Mouse (Mus musculus): ENCODE measurements around the gene Vmn2r82. TPM values are rescaled to one million over a fixed set of nuclear protein-coding genes. Genes with fewer than 3 reads are reported as not detected.
"Not testable (repeated sequence)": the region's sequence is repeated elsewhere in the genome, so short reads cannot be mapped to it uniquely, and the experiment has no call there.

Gene Vmn2r82
- polyA plus RNA-seq (2016; fragmentation: Nextera tagmentation; extraction: Ambion mirVana) = not detected in 2 replicates

DNA sequence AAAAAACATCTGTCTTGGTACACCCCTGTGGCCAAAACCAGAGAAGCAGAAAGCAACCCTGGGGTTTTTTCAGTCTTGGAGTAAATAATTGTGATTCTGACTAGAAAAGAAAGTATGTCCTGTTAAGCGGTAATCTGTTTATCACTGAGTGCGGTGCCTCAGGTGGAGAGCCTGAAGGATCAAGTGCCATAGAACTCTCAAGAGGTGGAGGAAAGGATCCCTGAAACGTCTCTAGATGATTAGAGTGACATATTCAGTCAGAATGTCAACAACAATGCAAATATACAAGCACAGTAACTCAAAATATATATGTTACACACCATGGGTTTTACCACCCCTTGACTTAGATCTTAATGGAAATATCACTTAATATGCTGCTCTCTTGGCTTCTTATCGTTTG is at the start of gene Vmn2r82:
TSS of gene Vmn2r82 (plus strand) at position 301 of the 400 bp plus-strand sequence.
- DNase-seq (ENCODE audit: low spot score); H3K4me3 ChIP-seq; H3K27me3 ChIP-seq (ENCODE audit: low read depth, poor library complexity, severe bottlenecking); H3K27ac ChIP-seq; H3K4me1 ChIP-seq; H3K36me3 ChIP-seq; H3K9me3 ChIP-seq (replicated peaks): not testable (repeated sequence)
- WGBS = 91% methylated on average over 4 of the region's 4 CpGs

DNA sequence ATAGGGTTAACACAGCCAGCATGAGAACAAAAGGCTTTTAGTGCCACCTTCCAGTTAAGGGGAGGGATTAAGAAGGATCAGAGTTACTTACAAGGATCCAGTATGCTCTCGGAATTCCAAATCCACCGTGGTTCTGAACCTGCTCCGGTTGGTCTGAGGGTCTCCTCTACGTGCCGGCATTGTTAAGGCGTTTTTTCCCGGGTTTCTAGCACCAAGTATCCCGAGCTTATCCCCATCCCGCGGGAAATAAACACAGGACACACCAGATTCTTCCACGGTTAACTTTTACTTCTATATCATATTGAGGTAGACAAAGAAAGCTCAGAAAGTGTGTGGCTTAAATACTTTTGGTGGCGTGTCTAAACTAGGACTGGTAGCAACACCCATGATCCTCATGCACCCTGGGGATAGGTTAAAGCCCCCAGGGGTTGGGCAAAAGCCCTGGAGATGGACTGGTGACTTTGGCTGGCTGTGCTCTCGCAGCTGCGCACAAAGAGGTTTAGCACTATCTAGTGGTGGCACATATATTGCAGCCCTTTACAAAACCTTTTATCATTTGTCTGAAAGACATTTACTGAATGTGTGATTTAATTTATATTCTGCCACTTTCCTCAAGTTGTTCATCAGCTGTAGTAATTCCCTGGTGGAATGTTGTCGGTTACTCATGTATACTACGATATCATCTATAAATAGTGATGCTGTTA is 34.1 kb upstream of the Vmn2r82 start:
- not testable (repeated sequence) for H3K9me3 ChIP-seq (replicated peaks)

DNA sequence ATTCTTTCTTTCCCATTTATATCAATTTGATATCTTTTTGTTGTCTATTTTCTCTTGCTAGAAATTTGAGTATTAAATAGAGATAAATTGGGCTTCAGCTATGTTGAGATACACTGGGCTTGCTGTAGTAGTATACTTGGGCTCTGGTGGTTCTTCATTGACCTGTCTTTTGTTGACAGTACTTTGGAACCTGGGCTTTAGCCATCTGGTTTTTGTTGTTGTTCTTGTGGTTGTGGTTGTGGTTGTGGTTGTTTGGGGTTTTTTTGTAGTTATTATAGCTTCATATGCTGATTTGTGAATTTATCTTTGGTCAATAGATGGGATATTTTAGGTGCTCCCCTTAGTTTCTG is 33.6 kb upstream of the Vmn2r82 start:
- DNase-seq (ENCODE audit: low spot score) = no peak
- Histone ChIP-seq H3K9me3 (replicated peaks) (no peaks in the 10 kb centered on the region), H3K4me1 (no peaks in the 10 kb centered on the region), H3K27me3 (ENCODE audit: low read depth, poor library complexity, severe bottlenecking) (no peaks in the 10 kb centered on the region), H3K4me3 (no peak overlapping the region), H3K27ac (no peak overlapping the region), H3K36me3 (no peaks in the 10 kb centered on the region)

More for the DNA sequence above, 34.1 kb upstream of the Vmn2r82 start:
- H3K4me1 ChIP-seq; H3K36me3 ChIP-seq; H3K27me3 ChIP-seq (ENCODE audit: low read depth, poor library complexity, severe bottlenecking): not testable (repeated sequence)
- Histone ChIP-seq H3K4me3 (peak overlapping the region; percentile 43), H3K27ac (peak overlapping the region; percentile 77)
- WGBS = 5% methylated on average over 16 of the region's 16 CpGs
- peak; percentile 47 for DNase-seq (ENCODE audit: low spot score)

DNA sequence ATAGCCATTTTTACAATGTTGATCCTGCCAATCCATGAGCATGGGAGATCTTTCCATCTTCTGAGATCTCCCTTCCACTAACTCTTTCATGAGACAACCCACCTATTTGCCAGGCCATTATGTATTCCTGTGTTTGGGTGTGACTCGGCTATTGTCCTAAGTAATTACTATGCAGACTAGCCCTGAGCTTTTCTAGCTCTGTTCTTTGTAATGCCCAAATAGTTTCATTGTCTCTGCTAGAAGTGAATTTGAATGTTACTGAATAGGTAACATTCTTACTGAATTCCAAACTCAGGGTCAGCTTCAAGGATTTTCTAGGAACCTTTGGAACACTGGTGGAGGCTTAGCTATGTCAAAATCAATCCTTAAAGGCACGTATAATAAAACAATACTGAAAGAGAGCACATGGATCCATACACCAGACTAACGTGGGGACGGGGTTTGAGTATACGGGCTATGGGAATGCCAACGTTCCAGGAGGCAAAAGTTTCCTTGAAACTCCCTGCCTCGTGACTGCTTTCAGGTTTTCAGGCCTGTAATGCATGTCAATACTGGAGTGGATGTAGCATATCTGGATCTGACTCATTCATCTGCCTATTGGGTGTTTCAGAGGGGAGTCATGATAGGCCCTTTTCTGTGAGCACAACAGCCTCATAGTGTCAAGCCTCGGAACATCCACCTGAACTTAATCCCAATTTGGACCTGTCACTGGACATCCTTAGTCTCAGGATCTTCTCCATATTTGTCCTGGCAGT is 43.8 kb downstream of the Vmn2r82 start:
- H3K36me3 ChIP-seq; H3K27ac ChIP-seq; H3K4me3 ChIP-seq; DNase-seq (ENCODE audit: low spot score); H3K27me3 ChIP-seq (ENCODE audit: low read depth, poor library complexity, severe bottlenecking); H3K4me1 ChIP-seq; H3K9me3 ChIP-seq (replicated peaks): not testable (repeated sequence)
- 86% methylated on average over 8 of the region's 8 CpGs for WGBS

DNA sequence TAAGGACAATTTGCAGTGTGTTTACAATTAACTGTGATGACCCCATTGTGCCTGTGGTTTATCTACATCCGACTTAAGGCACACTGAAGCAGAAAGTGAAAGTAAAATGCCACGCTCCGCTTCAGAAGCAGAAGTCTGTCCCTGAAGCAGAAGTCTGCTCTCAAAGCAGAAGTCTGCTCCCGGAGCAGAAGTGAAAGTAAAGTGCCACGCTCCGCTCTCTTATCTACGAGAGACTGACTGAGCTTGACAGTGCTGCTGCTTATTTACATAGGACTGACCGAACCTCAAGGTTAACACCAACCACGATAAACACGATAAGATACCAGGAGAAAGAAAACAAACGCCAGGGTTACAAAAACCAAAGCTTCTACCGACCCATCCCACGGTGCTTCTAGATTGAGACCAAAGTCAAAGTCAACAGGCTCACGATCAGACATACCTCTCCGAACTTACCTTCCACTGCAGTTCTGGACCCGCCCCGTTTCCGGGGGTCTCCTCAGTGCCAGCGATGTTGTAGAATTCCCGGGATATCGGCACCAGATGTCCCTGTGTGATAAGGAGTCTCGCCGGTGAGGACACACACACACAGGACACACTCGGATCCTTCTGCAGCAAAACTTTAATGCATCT is 60.9 kb downstream of the Vmn2r82 start:
- no peaks in the 10 kb centered on the region for H3K4me1 ChIP-seq
- H3K27ac ChIP-seq = no peak overlapping the region
- H3K4me3 ChIP-seq = no peak overlapping the region
- H3K36me3 ChIP-seq = no peaks in the 10 kb centered on the region
- H3K27me3 ChIP-seq (ENCODE audit: low read depth, poor library complexity, severe bottlenecking) = no peaks in the 10 kb centered on the region
- DNase-seq (ENCODE audit: low spot score) = no peak
- H3K9me3 ChIP-seq (replicated peaks) = no peaks in the 10 kb centered on the region; the same call in 1 of the 2 replicates
- 94% methylated on average over 24 of the region's 24 CpGs for WGBS

DNA sequence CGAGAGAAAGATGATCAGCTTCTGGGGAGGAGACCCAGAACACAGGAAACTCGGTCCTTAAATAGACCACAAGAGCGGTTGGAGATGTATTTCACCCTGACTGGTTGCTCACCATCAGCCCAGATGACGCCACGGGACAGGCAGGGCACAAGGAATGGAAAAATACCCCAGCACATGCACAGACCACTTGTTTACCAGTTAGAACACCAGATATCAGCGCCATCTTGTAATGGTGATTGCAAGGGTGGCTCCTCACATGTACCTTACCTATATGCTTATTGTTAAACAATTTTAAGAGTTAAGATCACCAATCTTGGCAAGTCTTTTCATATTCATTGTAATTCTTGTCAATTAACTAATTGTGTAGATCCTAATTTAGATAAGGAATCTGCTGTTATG is 61.5 kb downstream of the Vmn2r82 start:
- H3K9me3 ChIP-seq (replicated peaks); H3K27ac ChIP-seq; H3K27me3 ChIP-seq (ENCODE audit: low read depth, poor library complexity, severe bottlenecking); H3K4me3 ChIP-seq; H3K36me3 ChIP-seq; DNase-seq (ENCODE audit: low spot score); H3K4me1 ChIP-seq: not testable (repeated sequence)
- WGBS = 88% methylated on average over 6 of the region's 6 CpGs

DNA sequence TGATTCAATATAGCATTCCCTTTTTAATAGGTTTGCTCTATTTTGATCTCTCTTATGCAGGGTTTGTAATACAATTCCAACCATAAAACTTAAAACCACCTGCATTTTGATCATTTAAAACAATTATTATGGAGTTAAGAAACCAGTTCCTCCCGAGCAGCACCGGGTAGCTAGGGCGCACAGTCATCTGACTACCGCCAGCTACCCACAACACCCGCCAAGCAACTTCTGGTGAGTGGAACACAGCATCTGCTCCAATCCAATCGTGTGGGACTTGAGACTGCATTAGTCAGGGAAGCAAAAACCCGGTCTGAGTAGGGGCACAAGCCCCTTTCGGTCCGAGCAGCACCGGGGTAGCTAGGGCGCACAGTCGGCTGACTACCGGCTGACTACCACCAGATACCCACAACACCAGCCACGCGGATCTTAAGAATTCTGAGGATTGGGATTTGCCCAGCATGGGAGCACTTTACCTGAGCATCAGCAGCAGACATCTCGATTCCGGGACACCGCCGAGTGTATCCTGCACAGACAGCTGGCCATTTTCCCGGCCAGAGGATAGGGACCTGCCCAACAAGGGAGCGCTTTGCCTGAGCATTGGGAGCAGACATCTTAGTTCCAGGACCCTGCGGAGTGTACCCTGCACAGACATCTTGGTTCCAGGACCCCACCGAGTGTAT is 79.0 kb downstream of the Vmn2r82 start:
- WGBS = 88% methylated on average over 23 of the region's 23 CpGs
- H3K27ac ChIP-seq = not testable (repeated sequence)

More for the DNA sequence above, 79.0 kb downstream of the Vmn2r82 start:
- H3K4me1 ChIP-seq; DNase-seq (ENCODE audit: low spot score); H3K27me3 ChIP-seq (ENCODE audit: low read depth, poor library complexity, severe bottlenecking); H3K9me3 ChIP-seq (replicated peaks); H3K36me3 ChIP-seq; H3K4me3 ChIP-seq: not testable (repeated sequence)

Other genes with a start within 250 kb of the Vmn2r82 start
- gene Vmn2r80, start 207.8 kb upstream of the Vmn2r82 start, polyA plus RNA-seq (2016; fragmentation: Nextera tagmentation; extraction: Ambion mirVana) = not detected in 2 replicates
- gene Vmn2r81, start 108.8 kb upstream of the Vmn2r82 start, polyA plus RNA-seq (2016; fragmentation: Nextera tagmentation; extraction: Ambion mirVana) = not detected in 2 replicates
- not detected in 2 replicates for gene Vmn2r83, start 112.2 kb downstream of the Vmn2r82 start, polyA plus RNA-seq (2016; fragmentation: Nextera tagmentation; extraction: Ambion mirVana)
- 26.6 and 29.3 TPM in 2 replicates for gene Plpp2, start 177.3 kb downstream of the Vmn2r82 start, polyA plus RNA-seq (2016; fragmentation: Nextera tagmentation; extraction: Ambion mirVana)
- 71.3 and 79.8 TPM in 2 replicates for gene Mier2, start 198.7 kb downstream of the Vmn2r82 start, polyA plus RNA-seq (2016; fragmentation: Nextera tagmentation; extraction: Ambion mirVana)
- not detected in 2 replicates for gene Theg, start 230.8 kb downstream of the Vmn2r82 start, polyA plus RNA-seq (2016; fragmentation: Nextera tagmentation; extraction: Ambion mirVana)